Mouse (Mus musculus): ENCODE measurements around the gene Wdr90. TPM values are rescaled to one million over a fixed set of nuclear protein-coding genes. Genes with fewer than 3 reads are reported as not detected.

Wdr90 gene
- polyA plus RNA-seq, 1 experiment from 2014 or later: 33.5 TPM

GRCm38 (mm10) chr17:25878611-25879180 lies 17.4 kb upstream of the Wdr90 start:
- peaks cover 46% of the 10 kb centered on the region for H3K4me1 ChIP-seq (ENCODE audit: insufficient read depth, low read length)
- no peaks in the 10 kb centered on the region for H3K9me3 ChIP-seq (ENCODE audit: low read length)
- no peak overlapping the region for H3K4me3 ChIP-seq (ENCODE audit: low read length)
- no peak overlapping the region for H3K4me2 ChIP-seq (replicated peaks; ENCODE audit: low read depth, low read length)
- no peaks in the 10 kb centered on the region for H3K27me3 ChIP-seq (ENCODE audit: insufficient read depth, low read length)
- no peak overlapping the region for H3K27ac ChIP-seq (ENCODE audit: low read length)
- 90% methylated on average over 19 of the region's 19 CpGs for WGBS
- H3K36me3 ChIP-seq (ENCODE audit: insufficient read depth, low read length): peaks cover 27% of the 10 kb centered on the region
- no peak overlapping the region for H3K9ac ChIP-seq (replicated peaks; ENCODE audit: low read length)
- ATAC-seq (ENCODE audit: low FRiP score, low TSS enrichment): no peak

DNA sequence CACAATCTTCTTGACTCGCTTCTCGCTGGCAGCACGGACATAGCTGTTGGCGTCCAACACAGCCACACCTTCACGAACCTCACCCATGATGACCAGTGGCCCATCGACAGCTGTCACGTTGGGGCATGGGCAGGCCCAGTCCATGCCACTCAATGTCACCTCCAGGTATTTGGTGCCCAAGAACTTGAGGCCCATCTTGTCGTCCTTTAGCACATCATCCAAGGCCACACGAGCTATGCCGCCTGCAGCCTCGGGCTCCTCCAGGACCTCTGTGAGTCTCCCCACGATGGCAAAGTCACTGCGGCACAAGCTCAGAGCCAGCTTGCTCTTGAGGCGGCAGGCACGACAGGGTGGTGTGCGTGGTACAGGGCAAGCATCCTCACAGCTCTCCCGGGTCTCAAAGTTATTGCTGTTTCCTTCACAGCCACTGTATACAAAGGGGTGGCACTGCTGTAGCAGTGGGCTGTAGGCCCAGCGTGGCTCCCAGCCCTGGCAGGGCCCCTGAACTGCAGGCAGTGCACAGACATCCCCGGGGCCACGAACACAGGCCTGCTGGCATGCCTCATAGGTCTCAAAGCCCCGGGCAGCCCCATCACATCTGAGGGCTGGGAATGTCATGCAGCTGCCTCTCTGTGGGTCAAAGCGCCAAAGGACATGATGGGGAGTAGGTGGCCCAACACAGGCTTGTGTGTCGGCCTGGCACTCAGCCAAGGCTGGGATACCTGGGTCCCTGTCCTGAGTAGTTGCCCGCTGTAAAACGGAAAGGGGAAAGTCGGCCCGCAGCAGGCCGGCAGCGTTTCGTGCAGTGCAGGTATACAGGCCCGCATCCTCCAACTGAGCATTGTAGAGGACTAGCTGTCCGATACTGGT lies 16.7 kb upstream of the Wdr90 start:
- WGBS: 90% methylated on average over 32 of the region's 32 CpGs
- no peaks in the 10 kb centered on the region for H3K27me3 ChIP-seq (ENCODE audit: insufficient read depth, low read length)

GRCm38 (mm10) chr17:25877025-25877424 lies 15.7 kb upstream of the Wdr90 start:
- Histone ChIP-seq H3K4me3 (ENCODE audit: low read length) (no peak overlapping the region), H3K4me2 (replicated peaks; ENCODE audit: low read depth, low read length) (no peak overlapping the region), H3K9me3 (ENCODE audit: low read length) (no peaks in the 10 kb centered on the region), H3K27me3 (ENCODE audit: insufficient read depth, low read length) (no peaks in the 10 kb centered on the region), H3K36me3 (ENCODE audit: insufficient read depth, low read length) (peaks cover 13% of the 10 kb centered on the region), H3K4me1 (ENCODE audit: insufficient read depth, low read length) (peaks cover 46% of the 10 kb centered on the region), H3K9ac (replicated peaks; ENCODE audit: low read length) (no peak overlapping the region), H3K27ac (ENCODE audit: low read length) (no peak overlapping the region)
- WGBS: 87% methylated on average over 3 of the region's 3 CpGs
- ATAC-seq (ENCODE audit: low FRiP score, low TSS enrichment): no peak

More for the DNA sequence above, 16.7 kb upstream of the Wdr90 start:
- Histone ChIP-seq H3K4me1 (ENCODE audit: insufficient read depth, low read length) (peaks cover 46% of the 10 kb centered on the region), H3K9me3 (ENCODE audit: low read length) (no peaks in the 10 kb centered on the region), H3K36me3 (ENCODE audit: insufficient read depth, low read length) (peaks cover 19% of the 10 kb centered on the region), H3K4me2 (replicated peaks; ENCODE audit: low read depth, low read length) (no peak overlapping the region), H3K27ac (ENCODE audit: low read length) (no peak overlapping the region), H3K4me3 (ENCODE audit: low read length) (no peak overlapping the region), H3K9ac (replicated peaks; ENCODE audit: low read length) (no peak overlapping the region)
- no peak for ATAC-seq (ENCODE audit: low FRiP score, low TSS enrichment)

GRCm38 (mm10) chr17:25876347-25876915 lies 15.1 kb upstream of the Wdr90 start:
- Histone ChIP-seq H3K9me3 (ENCODE audit: low read length) (no peaks in the 10 kb centered on the region), H3K9ac (replicated peaks; ENCODE audit: low read length) (peak overlapping the region; percentile 79), H3K4me3 (ENCODE audit: low read length) (peak overlapping the region; percentile 75), H3K27me3 (ENCODE audit: insufficient read depth, low read length) (no peaks in the 10 kb centered on the region), H3K4me2 (replicated peaks; ENCODE audit: low read depth, low read length) (peak overlapping the region; percentile 78), H3K27ac (ENCODE audit: low read length) (no peak overlapping the region), H3K4me1 (ENCODE audit: insufficient read depth, low read length) (peaks cover 42% of the 10 kb centered on the region), H3K36me3 (ENCODE audit: insufficient read depth, low read length) (peaks cover 13% of the 10 kb centered on the region)
- WGBS: 54% methylated on average over 10 of the region's 10 CpGs
- no peak for ATAC-seq (ENCODE audit: low FRiP score, low TSS enrichment)

DNA sequence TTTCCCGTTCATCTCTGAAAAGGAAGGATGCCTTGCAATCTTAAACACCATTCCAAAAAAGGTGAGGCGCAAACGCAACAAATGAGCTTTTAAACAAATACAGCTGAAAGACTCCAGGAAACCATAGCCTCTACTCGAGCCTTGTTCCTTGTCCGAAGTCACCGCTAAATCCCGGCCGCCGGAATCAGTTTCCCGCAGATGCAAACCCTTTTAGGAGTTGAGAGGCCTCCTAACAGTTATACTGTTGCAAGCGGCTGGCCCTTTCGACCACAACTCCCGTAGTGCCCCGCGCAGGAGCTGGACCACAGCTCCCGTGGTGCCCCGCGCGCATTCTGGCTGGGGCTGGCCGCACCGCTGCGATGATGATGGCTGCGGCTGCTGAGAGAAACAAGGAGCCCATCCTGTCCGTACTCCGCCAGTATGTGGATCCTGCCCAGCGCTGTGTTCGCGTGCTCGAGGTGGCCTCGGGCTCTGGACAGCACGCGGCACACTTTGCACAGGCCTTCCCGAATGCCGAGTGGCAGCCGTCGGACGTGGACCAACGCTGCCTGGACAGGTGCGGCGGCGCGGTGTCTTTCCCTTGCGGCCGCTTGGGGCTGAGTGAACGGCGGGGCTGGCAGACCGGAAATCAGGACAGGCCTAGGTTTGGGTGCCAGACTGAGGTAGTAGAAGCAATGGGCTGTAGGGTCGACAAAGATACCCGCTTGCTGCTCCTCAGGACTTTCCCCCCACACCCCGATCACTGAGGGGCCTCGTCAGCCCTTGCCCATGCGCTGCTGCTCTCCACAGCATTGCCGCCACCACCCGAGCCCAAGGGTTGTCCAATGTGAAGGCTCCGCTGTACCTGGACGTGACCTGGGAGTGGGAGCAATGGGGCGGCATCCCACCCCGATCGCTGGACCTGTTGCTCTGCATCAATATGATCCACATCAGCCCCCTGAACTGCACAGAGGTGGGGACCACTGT lies 14.2 kb upstream of the Wdr90 start:
- no peaks in the 10 kb centered on the region for H3K9me3 ChIP-seq (ENCODE audit: low read length)
- peak overlapping the region; percentile 79 for H3K9ac ChIP-seq (replicated peaks; ENCODE audit: low read length)
- no peaks in the 10 kb centered on the region for H3K27me3 ChIP-seq (ENCODE audit: insufficient read depth, low read length)
- peak overlapping the region; percentile 78 for H3K4me2 ChIP-seq (replicated peaks; ENCODE audit: low read depth, low read length)
- peak overlapping the region; percentile 96 for H3K27ac ChIP-seq (ENCODE audit: low read length)
- H3K4me1 ChIP-seq (ENCODE audit: insufficient read depth, low read length): peaks cover 32% of the 10 kb centered on the region
- ATAC-seq (ENCODE audit: low FRiP score, low TSS enrichment): peak; percentile 93
- WGBS: 1% methylated on average over 59 of the region's 59 CpGs
- H3K4me3 ChIP-seq (ENCODE audit: low read length): peak overlapping the region; percentile 75
- peaks cover 13% of the 10 kb centered on the region for H3K36me3 ChIP-seq (ENCODE audit: insufficient read depth, low read length)

- Histone ChIP-seq H3K4me1 (ENCODE audit: insufficient read depth, low read length) (peaks cover 26% of the 10 kb centered on the region), H3K9ac (replicated peaks; ENCODE audit: low read length) (peak within 1 kb of the TSS; percentile 79), H3K27ac (ENCODE audit: low read length) (peak within 1 kb of the TSS; percentile 96), H3K27me3 (ENCODE audit: insufficient read depth, low read length) (no peaks in the 10 kb centered on the region), H3K9me3 (ENCODE audit: low read length) (no peaks in the 10 kb centered on the region), H3K4me3 (ENCODE audit: low read length) (peak within 1 kb of the TSS; percentile 75), H3K4me2 (replicated peaks; ENCODE audit: low read depth, low read length) (peak within 1 kb of the TSS; percentile 78), H3K36me3 (ENCODE audit: insufficient read depth, low read length) (peaks cover 12% of the 10 kb centered on the region)
- peak; percentile 72 for ATAC-seq (ENCODE audit: low FRiP score, low TSS enrichment)
- under 1% methylated on average over 25 of the region's 25 CpGs for WGBS
Measured at GRCm38 (mm10) chr17:25874721-25875170, 13.4 kb upstream of the Wdr90 start, which contains the start of gene Mettl26. Gene Mettl26, plus strand, starts transcription at chr17:25875074.

GRCm38 (mm10) chr17:25874148-25874720 lies 12.9 kb upstream of the Wdr90 start:
- H3K4me2 ChIP-seq (replicated peaks; ENCODE audit: low read depth, low read length): peak overlapping the region; percentile 78
- H3K4me1 ChIP-seq (ENCODE audit: insufficient read depth, low read length): peaks cover 24% of the 10 kb centered on the region
- H3K36me3 ChIP-seq (ENCODE audit: insufficient read depth, low read length): peaks cover 7% of the 10 kb centered on the region
- ATAC-seq (ENCODE audit: low FRiP score, low TSS enrichment): 0 out of 2 replicates have a peak, but pooled peaks have one; percentile 18
- peak overlapping the region; percentile 96 for H3K27ac ChIP-seq (ENCODE audit: low read length)
- peak overlapping the region; percentile 75 for H3K4me3 ChIP-seq (ENCODE audit: low read length)
- WGBS: 4% methylated on average over 14 of the region's 14 CpGs
- no peaks in the 10 kb centered on the region for H3K27me3 ChIP-seq (ENCODE audit: insufficient read depth, low read length)
- peak overlapping the region; percentile 79 for H3K9ac ChIP-seq (replicated peaks; ENCODE audit: low read length)
- H3K9me3 ChIP-seq (ENCODE audit: low read length): no peaks in the 10 kb centered on the region

GRCm38 (mm10) chr17:25873405-25874147 lies 12.3 kb upstream of the Wdr90 start:
- ATAC-seq (ENCODE audit: low FRiP score, low TSS enrichment): no peak
- peak overlapping the region; percentile 78 for H3K4me2 ChIP-seq (replicated peaks; ENCODE audit: low read depth, low read length)
- no peak overlapping the region for H3K9ac ChIP-seq (replicated peaks; ENCODE audit: low read length)
- H3K27me3 ChIP-seq (ENCODE audit: insufficient read depth, low read length): no peaks in the 10 kb centered on the region
- 73% methylated on average over 11 of the region's 11 CpGs for WGBS
- H3K4me1 ChIP-seq (ENCODE audit: insufficient read depth, low read length): peaks cover 29% of the 10 kb centered on the region
- H3K27ac ChIP-seq (ENCODE audit: low read length): peak overlapping the region; percentile 96
- peak overlapping the region; percentile 75 for H3K4me3 ChIP-seq (ENCODE audit: low read length)
- peaks cover 6% of the 10 kb centered on the region for H3K36me3 ChIP-seq (ENCODE audit: insufficient read depth, low read length)
- no peaks in the 10 kb centered on the region for H3K9me3 ChIP-seq (ENCODE audit: low read length)
